Mouse (Mus musculus) colon, adult 2 months (tissue): ENCODE data around the gene Col13a1. TPM values are rescaled to one million over a fixed set of nuclear protein-coding genes. Genes with fewer than 3 reads are reported as not detected.

Experiments used
- polyA plus RNA-seq: library from polyadenylated mRNA; depleted of rRNA; stranded (reverse); fragments of >200 nt; gene quantifications from 2 replicates; pipeline ENCODE4 v1.2.3, GENCODE M21; 2012; rRNA removed

Col13a1 gene
- 1.5 and 2.0 TPM in 2 replicates for polyA plus RNA-seq

DNA sequence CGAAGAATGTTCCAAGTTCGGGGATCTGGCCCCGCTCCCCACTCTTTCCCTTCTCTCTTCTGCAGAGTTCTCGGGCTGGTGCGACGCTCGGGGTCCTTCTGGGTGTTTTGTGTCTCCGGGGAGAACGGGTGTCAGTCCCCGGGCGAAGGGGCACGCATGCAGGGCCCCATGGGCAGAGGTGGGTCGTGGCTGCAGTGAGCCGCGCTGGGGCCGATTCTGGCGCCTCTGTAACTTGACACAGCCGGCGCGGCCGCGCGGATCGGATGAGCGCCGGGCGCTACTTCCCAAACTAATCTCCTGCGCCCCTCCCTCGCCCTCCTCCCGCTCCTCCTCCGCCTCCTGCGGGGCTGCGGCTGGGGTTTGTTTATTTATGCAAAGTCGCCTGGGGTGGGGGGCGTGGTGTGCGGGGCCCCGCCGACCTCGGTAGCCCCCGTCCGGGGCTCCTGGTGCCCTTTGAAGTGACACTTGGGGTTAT, at the start of gene Col13a1:
TSS of gene Col13a1 (minus strand) at position 243 of the 475 bp plus-strand sequence.

Other genes with a start within 250 kb of the Col13a1 start
- 3.3 and 4.0 TPM in 2 replicates for gene H2afy2, start 195.0 kb downstream of the Col13a1 start, polyA plus RNA-seq
- gene Neurog3, start 154.0 kb upstream of the Col13a1 start, polyA plus RNA-seq, result 2.4 and 3.3 TPM in 2 replicates
- gene Fam241b, start 164.8 kb upstream of the Col13a1 start, polyA plus RNA-seq, result 20.6 and 22.3 TPM in 2 replicates